Comparison of ENCODE assay signal across 9 mouse cellular contexts in genomic region chr16:55863149-55863815, GRCm38 (mm10). TPM values are rescaled to one million over a fixed set of nuclear protein-coding genes. Genes with fewer than 3 reads are reported as not detected.
DNase-seq lines count a peak whose midpoint lies in the region; ATAC-seq and TF ChIP-seq lines count a peak whose summit lies in the region.
"Had no signal": no experiment of that assay in that cellular context is flagged by ENCODE, and none has a peak within 500 bp of the region (broad histone marks: within the 10 kb centered on the region; RNA-seq: fewer than 3 reads in every experiment).

No protein-coding gene starts in this region.

- no peaks in the 10 kb centered on the region for H3K27me3 ChIP-seq in forebrain, embryonic 11.5 days (ENCODE audit: control insufficient read depth, insufficient read depth, low read length)
- no peaks in the 10 kb centered on the region for H3K27me3 ChIP-seq in hindbrain, embryonic 11.5 days (ENCODE audit: control insufficient read depth, insufficient read depth, low read length)
- H3K27me3 ChIP-seq: heart, embryonic 15.5 days had no signal

- WGBS in forebrain, embryonic 11.5 days = 30% methylated on average over 7 of the region's 7 CpGs
- WGBS in hindbrain, embryonic 11.5 days = 27% methylated on average over 7 of the region's 7 CpGs

- no peaks in the 10 kb centered on the region; the same call in 1 of the 2 replicates for H3K36me3 ChIP-seq in ES-E14 (ENCODE audit: control insufficient read depth, insufficient read depth, low read length, poor library complexity, severe bottlenecking)
- H3K36me3 ChIP-seq in forebrain, embryonic 11.5 days (ENCODE audit: control insufficient read depth, insufficient read depth, low read length) = no peaks in the 10 kb centered on the region; the same call in 1 of the 2 replicates
- no peaks in the 10 kb centered on the region for H3K36me3 ChIP-seq in hindbrain, embryonic 11.5 days (ENCODE audit: control insufficient read depth, insufficient read depth, low read length)
- H3K36me3 ChIP-seq: heart, embryonic 15.5 days had no signal

- no peak overlapping the region for H3K4me2 ChIP-seq in forebrain, embryonic 11.5 days (ENCODE audit: low read depth, low read length, severe bottlenecking)
- H3K4me2 ChIP-seq in hindbrain, embryonic 11.5 days (replicated peaks; ENCODE audit: low read depth, low read length) = no peak overlapping the region
- H3K4me2 ChIP-seq: heart, embryonic 15.5 days had no signal

- H3K4me1 ChIP-seq in ES-E14 (ENCODE audit: control insufficient read depth in 2 of 2, insufficient read depth in 2 of 2, low read length in 2 of 2, poor library complexity in 1 of 2) = no peaks in the 10 kb centered on the region; a peak in 1 of 4 replicates
- no peaks in the 10 kb centered on the region for H3K4me1 ChIP-seq in forebrain, embryonic 11.5 days (replicated peaks; ENCODE audit: control insufficient read depth, insufficient read depth, low read length)
- no peaks in the 10 kb centered on the region for H3K4me1 ChIP-seq in hindbrain, embryonic 11.5 days (replicated peaks; ENCODE audit: control insufficient read depth, insufficient read depth, low read length)
- H3K4me1 ChIP-seq: heart, embryonic 15.5 days had no signal

- H3K4me3 ChIP-seq in ES-E14 (ENCODE audit: insufficient read depth in 1 of 2, low read depth in 1 of 2, low read length in 2 of 2, poor library complexity in 1 of 2, severe bottlenecking in 1 of 2) = no peak overlapping the region
- H3K4me3 ChIP-seq in forebrain, embryonic 11.5 days (ENCODE audit: low read depth, low read length) = no peak overlapping the region
- no peak overlapping the region for H3K4me3 ChIP-seq in hindbrain, embryonic 11.5 days (ENCODE audit: low read depth, low read length)
- H3K4me3 ChIP-seq: heart, embryonic 15.5 days had no signal

- no peak overlapping the region for H3K27ac ChIP-seq in ES-E14 (ENCODE audit: insufficient read depth, low read depth, low read length, poor library complexity, severe bottlenecking)
- no peak overlapping the region for H3K27ac ChIP-seq in forebrain, embryonic 11.5 days (ENCODE audit: low read depth, low read length)
- no peak overlapping the region for H3K27ac ChIP-seq in hindbrain, embryonic 11.5 days (ENCODE audit: low read depth, low read length)
- H3K27ac ChIP-seq: heart, embryonic 15.5 days had no signal

- in situ Hi-C loops in ES-E14 (cut with MboI; ENCODE audit: low sequenced_read_pairs in 2 of 2, unreplicated experiment in 2 of 2) = no loop called here

- DNase-seq in ES-E14 (ENCODE audit: low read depth, low spot score) = peak; percentile 41
- DNase-seq in c-Kit-negative CD71-positive TER-119-positive erythroid progenitor cells, embryonic 14.5 days (ENCODE audit: low read depth, low spot score) = peak; percentile 59
- peak; percentile 76 for DNase-seq in forebrain, embryonic 11.5 days (ENCODE audit: low spot score)
- DNase-seq in hindbrain, embryonic 11.5 days (ENCODE audit: low spot score) = peak; percentile 78
- peak; percentile 61 for DNase-seq in layer of hippocampus, adult 9-11 months
- peak; percentile 41 to 70 for DNase-seq in lung, postnatal 4 days
- peak; percentile 85 for DNase-seq in retina, embryonic 14.5 days (ENCODE audit: low spot score)
- peak; percentile 75 for DNase-seq in thymus, postnatal 4 days

- peak; percentile 63 for ATAC-seq in forebrain, embryonic 11.5 days (replicated peaks; ENCODE audit: low FRiP score)
- peak; percentile 51 for ATAC-seq in hindbrain, embryonic 11.5 days (ENCODE audit: low FRiP score)

- H3K9ac ChIP-seq in ES-E14 (ENCODE audit: insufficient read depth, low read depth, low read length, poor library complexity, severe bottlenecking) = no peak overlapping the region
- no peak overlapping the region for H3K9ac ChIP-seq in forebrain, embryonic 11.5 days (ENCODE audit: low read length)
- no peak overlapping the region for H3K9ac ChIP-seq in hindbrain, embryonic 11.5 days (ENCODE audit: low read depth, low read length)
- H3K9ac ChIP-seq: heart, embryonic 15.5 days had no signal

- H3K9me3 ChIP-seq in ES-E14 (ENCODE audit: control insufficient read depth, insufficient read depth, low read depth, low read length) = no peaks in the 10 kb centered on the region
- H3K9me3 ChIP-seq in forebrain, embryonic 11.5 days (ENCODE audit: control insufficient read depth, low read length) = no peaks in the 10 kb centered on the region
- no peaks in the 10 kb centered on the region for H3K9me3 ChIP-seq in hindbrain, embryonic 11.5 days (ENCODE audit: control insufficient read depth, low read length)
- H3K9me3 ChIP-seq: heart, embryonic 15.5 days had no signal

TF ChIP-seq in ES-E14, 5 proteins besides CTCF, POLR2A, EP300 and RAD21:
- TF ChIP-seq CHD2 (IDR thresholded peaks at IDR 0.05; ENCODE audit: low read depth, low read length) (no peak), HCFC1 (IDR thresholded peaks at IDR 0.05; ENCODE audit: borderline replicate concordance, insufficient read depth, low read length) (no peak), MAFK (IDR thresholded peaks at IDR 0.05; ENCODE audit: insufficient read depth, low read depth, low read length) (no peak), ZC3H11A (IDR thresholded peaks at IDR 0.05; ENCODE audit: borderline replicate concordance, low read depth, low read length) (0 out of 2 replicates have a peak, but pooled peaks have one; percentile 27), ZNF384 (IDR thresholded peaks at IDR 0.05; ENCODE audit: low read depth, low read length) (peak; percentile 53; the same call in 1 of the 2 replicates)

RNA-seq across cellular contexts. Expression of gene Nfkbiz, which starts 24.6 kb away (rescaled TPM):
- 3.2 and 3.6 TPM in 2 replicates for total RNA-seq in ES-E14 (2012; rRNA removed)
- polyA plus RNA-seq in forebrain, embryonic 11.5 days (2014; fragmentation: Nextera tagmentation; extraction: Ambion mirVana) = 1.9 and 2.3 TPM in 2 replicates
- 1.5 and 1.6 TPM in 2 replicates for polyA plus RNA-seq in hindbrain, embryonic 11.5 days (2014; fragmentation: Nextera tagmentation; extraction: Ambion mirVana)

RNA-seq across cellular contexts. Expression of gene Nxpe3, which starts 31.8 kb away (rescaled TPM):
- 1.1 and 1.7 TPM in 2 replicates for total RNA-seq in ES-E14 (2012; rRNA removed)
- polyA plus RNA-seq in forebrain, embryonic 11.5 days (2014; fragmentation: Nextera tagmentation; extraction: Ambion mirVana) = 1.00 and 1.2 TPM in 2 replicates
- 1.0 and 1.1 TPM in 2 replicates for polyA plus RNA-seq in hindbrain, embryonic 11.5 days (2014; fragmentation: Nextera tagmentation; extraction: Ambion mirVana)
